12 mouse cellular contexts compared by ENCODE assay signal in genomic region chr1:51893521-51894355, GRCm38 (mm10). TPM values are rescaled to one million over a fixed set of nuclear protein-coding genes. Genes with fewer than 3 reads are reported as not detected.
DNase-seq lines count a peak whose midpoint lies in the region; ATAC-seq and TF ChIP-seq lines count a peak whose summit lies in the region.
"Had no signal": no experiment of that assay in that cellular context is flagged by ENCODE, and none has a peak within 500 bp of the region (broad histone marks: within the 10 kb centered on the region; RNA-seq: fewer than 3 reads in every experiment).

No protein-coding gene starts in this region.

- H3K9me3 ChIP-seq in heart, embryonic 12.5 days (replicated peaks) = no peaks in the 10 kb centered on the region
- H3K9me3 ChIP-seq in lung, postnatal 0 days (ENCODE audit: low read length) = no peaks in the 10 kb centered on the region
- H3K9me3 ChIP-seq: liver, embryonic 15.5 days; neural tube, embryonic 15.5 days had no signal

- WGBS in heart, adult 2 months = 37% methylated on average over 16 of the region's 16 CpGs
- WGBS in heart, embryonic 12.5 days = 52% methylated on average over 16 of the region's 16 CpGs
- whole genome bisulfite sequencing in lung, postnatal 0 days = 32% methylated on average over 16 of the region's 16 CpGs

- no peak overlapping the region for H3K9ac ChIP-seq in heart, adult 2 months (ENCODE audit: low read depth, low read length)
- H3K9ac ChIP-seq in heart, embryonic 12.5 days = no peak overlapping the region
- no peak overlapping the region for H3K9ac ChIP-seq in lung, postnatal 0 days (replicated peaks; ENCODE audit: low read depth)
- H3K9ac ChIP-seq: liver, embryonic 15.5 days; neural tube, embryonic 15.5 days had no signal

- H3K4me1 ChIP-seq in heart, adult 2 months (ENCODE audit: control insufficient read depth, insufficient read depth, low read length) = peaks cover 12% of the 10 kb centered on the region
- H3K4me1 ChIP-seq in heart, embryonic 12.5 days (replicated peaks) = peaks cover 60% of the 10 kb centered on the region
- peaks cover 18% of the 10 kb centered on the region for H3K4me1 ChIP-seq in lung, postnatal 0 days (ENCODE audit: insufficient read depth, low read depth, low read length)

- no peak for ATAC-seq in heart, embryonic 12.5 days (ENCODE audit: insufficient number of reproducible peaks, low FRiP score)
- ATAC-seq in lung, postnatal 0 days = peak; percentile 52
- ATAC-seq: midbrain, embryonic 16.5 days had no signal

- TF ChIP-seq CTCF in heart, adult 2 months (IDR thresholded peaks at IDR 0.05) = no peak
- no peak for TF ChIP-seq CTCF in lung, postnatal 0 days (IDR thresholded peaks at IDR 0.05)

- no peak for TF ChIP-seq POLR2A in heart, adult 2 months (IDR thresholded peaks at IDR 0.05; ENCODE audit: insufficient read depth, low read depth, low read length)

- no peaks in the 10 kb centered on the region; the same call in none of the 2 replicates for H3K36me3 ChIP-seq in heart, adult 2 months (ENCODE audit: control insufficient read depth, insufficient read depth, low read length)
- no peaks in the 10 kb centered on the region for H3K36me3 ChIP-seq in heart, embryonic 12.5 days
- H3K36me3 ChIP-seq in lung, postnatal 0 days (ENCODE audit: insufficient read depth, low read length) = no peaks in the 10 kb centered on the region
- H3K36me3 ChIP-seq: liver, embryonic 15.5 days; neural tube, embryonic 15.5 days had no signal

- peaks cover 3% of the 10 kb centered on the region for H3K79me2 ChIP-seq in heart, adult 2 months (replicated peaks; ENCODE audit: control insufficient read depth, insufficient read depth, low read length)

- TF ChIP-seq EP300 in heart, adult 2 months (IDR thresholded peaks at IDR 0.05; ENCODE audit: insufficient read depth, low read depth, low read length) = 0 out of 2 replicates have a peak, but pooled peaks have one; percentile 37
- 0 out of 2 replicates have a peak, but pooled peaks have one; percentile 22 for TF ChIP-seq EP300 in lung, postnatal 0 days (IDR thresholded peaks at IDR 0.05)

- DNase-seq in heart, adult 2 months = peak in 1 of 2 experiments; percentile 38
- DNase-seq in heart, adult 9 months (ENCODE audit: low spot score in 2 of 2) = peak; percentile 22 to 67
- peak; percentile 53 for DNase-seq in kidney, adult 9 months
- peak; percentile 57 for DNase-seq in lung, postnatal 0 days (ENCODE audit: low spot score)
- DNase-seq in layer of hippocampus, adult 9-10 months (ENCODE audit: low spot score) = no peak
- no peak for DNase-seq in spleen, postnatal 4 days (ENCODE audit: low spot score in 2 of 2)
- DNase-seq in ovary, postnatal 36 days (ENCODE audit: low spot score) = no peak
- DNase-seq: cerebellum, adult 2 months had no signal

- intact Hi-C loops in heart, adult 2 months (cut with DNase I) = loop anchor here (2.0 to 5.0 kb wide), 3 partner anchors 21 to 51 kb away; no protein-coding TSS in a partner anchor

- no peaks in the 10 kb centered on the region for H3K27me3 ChIP-seq in heart, adult 2 months (ENCODE audit: control insufficient read depth, insufficient read depth, low read length)
- no peaks in the 10 kb centered on the region for H3K27me3 ChIP-seq in heart, embryonic 12.5 days (replicated peaks)
- no peaks in the 10 kb centered on the region for H3K27me3 ChIP-seq in lung, postnatal 0 days (replicated peaks; ENCODE audit: insufficient read depth, low read length)
- H3K27me3 ChIP-seq: liver, embryonic 15.5 days; neural tube, embryonic 15.5 days had no signal

- peak overlapping the region; percentile 65 for H3K27ac ChIP-seq in heart, adult 2 months
- no peak overlapping the region for H3K27ac ChIP-seq in heart, embryonic 12.5 days (ENCODE audit: poor library complexity, severe bottlenecking)
- peak overlapping the region; percentile 43 for H3K27ac ChIP-seq in lung, postnatal 0 days (ENCODE audit: low read length)
- H3K27ac ChIP-seq: liver, embryonic 15.5 days; neural tube, embryonic 15.5 days had no signal

- no peak overlapping the region; the same call in 1 of the 2 replicates for H3K4me3 ChIP-seq in heart, adult 2 months
- H3K4me3 ChIP-seq in heart, embryonic 12.5 days = no peak overlapping the region
- H3K4me3 ChIP-seq in lung, postnatal 0 days (ENCODE audit: low read depth, low read length) = no peak overlapping the region
- H3K4me3 ChIP-seq: liver, embryonic 15.5 days; neural tube, embryonic 15.5 days had no signal

- no peak overlapping the region for H3K4me2 ChIP-seq in heart, embryonic 12.5 days
- peak overlapping the region; percentile 20; the same call in 1 of the 2 replicates for H3K4me2 ChIP-seq in lung, postnatal 0 days (replicated peaks; ENCODE audit: low read depth, low read length)
- H3K4me2 ChIP-seq: liver, embryonic 15.5 days; neural tube, embryonic 15.5 days had no signal

RNA-seq across cellular contexts. Expression of gene Myo1b, which starts 22.1 kb away (rescaled TPM):
- total RNA-seq in heart, adult 2 months (2021) = 10 to 100 TPM; 29.6 to 30.1 TPM
- polyA plus RNA-seq in heart, adult 2 months (2012; rRNA removed) = 5.5 and 11.4 TPM in 2 replicates
- 36.5 and 38.1 TPM in 2 replicates for polyA plus RNA-seq in heart, embryonic 12.5 days (2016; fragmentation: Nextera tagmentation; extraction: Ambion mirVana)
- 108 and 132 TPM in 2 replicates for polyA plus RNA-seq in lung, postnatal 0 days (2015; fragmentation: Nextera tagmentation; extraction: Ambion mirVana)

Comparison
In these comparisons a context has a peak if more than half of its experiments do, and no peak if none do; other contexts are left out.
1. DNase-seq: peak in heart, adult 9 months (2 of 2), kidney, adult 9 months (single experiment) and lung, postnatal 0 days (single experiment); none in layer of hippocampus, adult 9-10 months (single experiment), spleen, postnatal 4 days (0 of 2) and ovary, postnatal 36 days (single experiment).